Mouse (Mus musculus) MEL (cell line): Measurements from ENCODE around the gene Tango2. TPM values are rescaled to one million over a fixed set of nuclear protein-coding genes. Genes with fewer than 3 reads are reported as not detected.

Source experiments
- DNase-seq: peaks from one replicate; pipeline ENCODE4 v3.0.0; 2011; ENCODE audit warnings: low read depth, low spot score
- H3K27ac ChIP-seq: 2 replicates; pipeline ENCODE4 v1.5.1; 2012; ENCODE audit warnings: low read depth, mild to moderate bottlenecking, control low read depth, low read length, moderate library complexity; ENCODE audit not compliant: control insufficient read depth
- H3K27me3 ChIP-seq, 2 experiments: fragments of 150-350 bp in 1 of 2; sonication (generic) in 1 of 2; 2 replicates each; pipeline ENCODE4 v1.6.1; 2012; ENCODE audit warnings: low read length in 2 of 2, mild to moderate bottlenecking in 2 of 2, improper control_type of control experiment in 1 of 2, moderate library complexity in 1 of 2; ENCODE audit not compliant: insufficient read depth in 2 of 2, control insufficient read depth in 1 of 2
- H3K36me3 ChIP-seq, 2 experiments: 2 replicates each; pipeline ENCODE4 v1.6.1; 2012 to 2014; ENCODE audit warnings: low read length in 2 of 2, improper control_type of control experiment in 1 of 2, inconsistent platforms in 1 of 2, mild to moderate bottlenecking in 1 of 2; ENCODE audit not compliant: insufficient read depth in 2 of 2, control insufficient read depth in 1 of 2
- H3K4me1 ChIP-seq, 2 experiments: fragments of 150-350 bp in 1 of 2; sonication (generic) in 1 of 2; 2 replicates each; pipeline ENCODE4 v1.6.1; 2012; ENCODE audit warnings: low read length in 2 of 2, improper control_type of control experiment in 1 of 2, mild to moderate bottlenecking in 1 of 2; ENCODE audit not compliant: insufficient read depth in 2 of 2, control insufficient read depth in 1 of 2
- H3K4me3 ChIP-seq, 2 experiments: fragments of 150-350 bp in 1 of 2; sonication (generic) in 1 of 2; 2 replicates each; pipeline ENCODE4 v1.5.1; 2012; ENCODE audit warnings: low read depth in 2 of 2, low read length in 2 of 2, mild to moderate bottlenecking in 2 of 2, moderate library complexity in 2 of 2, control low read depth in 1 of 2, improper control_type of control experiment in 1 of 2; ENCODE audit not compliant: control insufficient read depth in 1 of 2, insufficient read depth in 1 of 2
- H3K79me2 ChIP-seq: 2 replicates; pipeline ENCODE4 v1.6.1; 2012; ENCODE audit warnings: mild to moderate bottlenecking, low read length, moderate library complexity; ENCODE audit not compliant: control insufficient read depth, poor library complexity, insufficient read depth
- H3K9ac ChIP-seq: 2 replicates; pipeline ENCODE4 v1.6.1; 2012; ENCODE audit warnings: low read depth, mild to moderate bottlenecking, control low read depth, low read length, moderate library complexity; ENCODE audit not compliant: control insufficient read depth, poor library complexity, severe bottlenecking
- H3K9me3 ChIP-seq: fragments of 150-350 bp; sonication (generic); replicated peaks from 2 replicates; pipeline ENCODE4 v1.6.1; 2012; ENCODE audit warnings: mild to moderate bottlenecking, low read length, improper control_type of control experiment, moderate library complexity; ENCODE audit not compliant: insufficient read depth
- CHD1 ChIP-seq: IDR thresholded peaks from 2 replicates; pipeline ENCODE4 v1.6.1; 2012; ENCODE audit warnings: low read depth, mild to moderate bottlenecking, inconsistent platforms, low read length, improper control_type of control experiment
- POLR2A ChIP-seq, 2 experiments: IDR thresholded peaks; 2 replicates each; pipeline ENCODE4 v1.6.1; 2011 to 2012; ENCODE audit warnings: low read length in 2 of 2, mild to moderate bottlenecking in 2 of 2, control low read depth in 1 of 2, improper control_type of control experiment in 1 of 2, low read depth in 1 of 2, moderate library complexity in 1 of 2; ENCODE audit not compliant: control insufficient read depth in 1 of 2, insufficient read depth in 1 of 2, poor library complexity in 1 of 2
- ZMIZ1 ChIP-seq: IDR thresholded peaks from 2 replicates; pipeline ENCODE4 v1.6.1; 2012; ENCODE audit warnings: low read depth, mild to moderate bottlenecking, inconsistent platforms, low read length, improper control_type of control experiment, moderate library complexity
- polyA plus RNA-seq, 2 experiments: library from polyadenylated mRNA; stranded (reverse) in 1 of 2; unstranded in 1 of 2; fragments of >175 nt in 1 of 2; fragments of >200 nt in 1 of 2; gene quantifications; 2 replicates each; pipeline versions ENCODE4 v1.2.1 to v1.2.4; 2012; ENCODE audit warnings: low replicate concordance in 2 of 2, low read depth in 1 of 2; ENCODE audit not compliant: insufficient read length in 2 of 2, insufficient read depth in 1 of 2, missing spikeins in 1 of 2
- total RNA-seq: library from RNA; depleted of rRNA; stranded (reverse); fragments of 300-350 nt; gene quantifications from 2 replicates; pipeline ENCODE4 v1.2.3, GENCODE M21; 2012; rRNA removed

Gene Tango2
- total and polyA plus RNA-seq, 3 experiments: 55.9 to 98.3 TPM; not detected in 1

- Histone ChIP-seq H3K9ac (peak overlapping the region; percentile 93), H3K4me1 (peaks cover 4 to 18% of the 10 kb centered on the region in 2 experiments; a peak in 3 of 4 replicates), H3K4me3 (no peak overlapping the region; a peak in 1 of 4 replicates), H3K36me3 (peaks cover 27 to 32% of the 10 kb centered on the region in 2 experiments), H3K27me3 (no peaks in the 10 kb centered on the region), H3K9me3 (no peaks in the 10 kb centered on the region), H3K79me2 (peaks cover 48% of the 10 kb centered on the region), H3K27ac (no peak overlapping the region)
- peak; percentile 20 for DNase-seq
- TF ChIP-seq ZMIZ1 (peak; percentile 47; the same call in 1 of the 2 replicates), CHD1 (no peak), POLR2A (IDR thresholded peaks at IDR 0.05; ENCODE audit: control insufficient read depth in 1 of 2, insufficient read depth in 1 of 2, low read depth in 1 of 2, low read length in 2 of 2, poor library complexity in 1 of 2) (peak in 1 of 2 experiments; percentile 14; a peak in 1 of 4 replicates)
Measured at GRCm38 (mm10) chr16:18250828-18251790, 96.8 kb downstream of the Tango2 start.

Other genes starting within 250 kb of the Tango2 start
- 0.10 TPM in 1 of 2 replicates, not detected in the other for gene Rtn4r, start 220.5 kb downstream of the Tango2 start, total RNA-seq
- gene Rtn4r, start 220.5 kb downstream of the Tango2 start, polyA plus RNA-seq: under 1 TPM in 1 of 2 experiments, not detected in 1; 0.04 TPM
- gene Ccdc188, start 130.2 kb downstream of the Tango2 start, total RNA-seq: not detected in 2 replicates
- gene Ccdc188, start 130.2 kb downstream of the Tango2 start, polyA plus RNA-seq: not detected
- gene Zdhhc8, start 113.0 kb downstream of the Tango2 start, total RNA-seq: 9.1 and 9.6 TPM in 2 replicates
- gene Zdhhc8, start 113.0 kb downstream of the Tango2 start, polyA plus RNA-seq: 10 to 100 TPM in 1 of 2 experiments, not detected in 1; 33.2 TPM
- gene Trmt2a, start 99.4 kb downstream of the Tango2 start, total RNA-seq: 132 and 178 TPM in 2 replicates
- 100 to 1,000 TPM in 1 of 2 experiments, not detected in 1; 185 TPM for gene Trmt2a, start 99.4 kb downstream of the Tango2 start, polyA plus RNA-seq
- 420 and 440 TPM in 2 replicates for gene Ranbp1, start 99.4 kb downstream of the Tango2 start, total RNA-seq
- 100 to 1,000 TPM; 162 to 681 TPM for gene Ranbp1, start 99.4 kb downstream of the Tango2 start, polyA plus RNA-seq
- 0.77 and 0.85 TPM in 2 replicates for gene Gm49776, start 89.8 kb downstream of the Tango2 start, total RNA-seq
- 10 to 100 TPM in 1 of 2 experiments, not detected in 1; 32.7 TPM for gene Gm49776, start 89.8 kb downstream of the Tango2 start, polyA plus RNA-seq
- 40.3 and 40.6 TPM in 2 replicates for gene Dgcr8, start 58.9 kb downstream of the Tango2 start, total RNA-seq
- gene Dgcr8, start 58.9 kb downstream of the Tango2 start, polyA plus RNA-seq: 10 to 100 TPM in 1 of 2 experiments, not detected in 1; 39.6 TPM
- 8.9 and 9.1 TPM in 2 replicates for gene Arvcf, start 79 bp upstream of the Tango2 start, total RNA-seq
- gene Arvcf, start 79 bp upstream of the Tango2 start, polyA plus RNA-seq: 10 to 100 TPM in 1 of 2 experiments, not detected in 1; 14.5 TPM
- gene Txnrd2, start 78.3 kb upstream of the Tango2 start, total RNA-seq: 25.7 and 31.2 TPM in 2 replicates
- 10 to 100 TPM in 1 of 2 experiments, not detected in 1; 46.8 TPM for gene Txnrd2, start 78.3 kb upstream of the Tango2 start, polyA plus RNA-seq
- gene Comt, start 78.7 kb upstream of the Tango2 start, total RNA-seq: 48.8 and 62.5 TPM in 2 replicates
- gene Comt, start 78.7 kb upstream of the Tango2 start, polyA plus RNA-seq: 10 to 100 TPM in 1 of 2 experiments, not detected in 1; 71.8 TPM
- gene Gnb1l, start 150.6 kb upstream of the Tango2 start, total RNA-seq: 31.4 and 37.9 TPM in 2 replicates
- 10 to 100 TPM in 1 of 2 experiments, not detected in 1; 47.8 TPM for gene Gnb1l, start 150.6 kb upstream of the Tango2 start, polyA plus RNA-seq
- 5.5 and 5.9 TPM in 2 replicates for gene Rtl10, start 150.8 kb upstream of the Tango2 start, total RNA-seq
- gene Rtl10, start 150.8 kb upstream of the Tango2 start, polyA plus RNA-seq: 10 to 100 TPM in 1 of 2 experiments, not detected in 1; 13.3 TPM
- not detected in 2 replicates for gene Tbx1, start 242.6 kb upstream of the Tango2 start, total RNA-seq
- gene Tbx1, start 242.6 kb upstream of the Tango2 start, polyA plus RNA-seq: not detected